Mouse (Mus musculus) frontal cortex, adult (tissue): Measurements from ENCODE around the gene Rbm28.

ENCODE experiments used
- ATAC-seq: cut with Nextera tagmentation; 2 replicates; pipeline ENCODE4 v1.9.2; 2017; ENCODE audit warnings: mild to moderate bottlenecking, moderate library complexity, mixed read lengths; ENCODE audit not compliant: low TSS enrichment

Gene Rbm28

DNA sequence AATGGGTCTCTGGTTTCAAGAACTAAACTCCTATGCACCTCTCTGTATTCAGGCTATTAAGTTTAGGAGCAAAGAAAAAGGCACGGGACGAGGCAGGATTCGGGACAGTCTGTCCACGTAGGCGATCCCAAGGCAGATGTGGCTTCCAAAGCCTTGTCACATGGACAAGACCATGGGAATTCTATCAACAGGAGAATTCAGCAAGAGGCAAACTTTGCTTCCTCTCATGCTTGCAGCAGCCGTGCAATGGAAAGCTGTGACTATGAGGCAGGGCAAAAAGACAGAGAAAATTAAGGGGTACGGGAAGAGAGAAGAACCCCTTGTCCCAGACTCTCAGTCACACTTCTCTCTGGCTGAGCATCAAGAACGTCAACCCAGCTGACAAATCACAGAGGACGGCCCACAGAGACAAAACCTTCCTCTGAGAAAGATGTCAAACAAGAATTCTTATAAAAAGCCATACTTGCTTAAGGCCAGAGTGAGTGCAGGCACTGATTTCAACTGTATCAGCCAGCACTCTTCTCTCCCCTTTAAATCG is 82.9 kb downstream of the Rbm28 start:
- ATAC-seq, result no peak

DNA sequence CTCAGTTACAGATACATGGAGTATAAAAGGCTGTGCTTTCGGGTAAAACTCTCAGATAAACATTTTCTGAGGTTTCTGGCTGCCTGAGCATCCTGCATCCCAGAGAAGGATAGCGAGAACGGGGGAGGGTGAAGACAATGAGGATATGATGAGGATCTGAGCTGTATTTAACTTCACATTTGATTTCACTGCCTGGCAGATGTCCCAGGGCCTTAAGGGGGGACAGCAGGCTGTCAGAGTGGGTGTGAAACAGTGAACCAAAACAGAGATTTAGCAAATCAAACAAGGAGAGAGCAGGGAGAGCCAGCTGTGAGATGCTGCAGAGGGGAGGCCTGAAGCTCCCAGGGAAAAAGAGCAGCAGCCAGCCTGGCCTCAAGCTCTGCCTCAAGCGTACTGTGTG is 85.5 kb downstream of the Rbm28 start:
- ATAC-seq, result peak; percentile 93

DNA sequence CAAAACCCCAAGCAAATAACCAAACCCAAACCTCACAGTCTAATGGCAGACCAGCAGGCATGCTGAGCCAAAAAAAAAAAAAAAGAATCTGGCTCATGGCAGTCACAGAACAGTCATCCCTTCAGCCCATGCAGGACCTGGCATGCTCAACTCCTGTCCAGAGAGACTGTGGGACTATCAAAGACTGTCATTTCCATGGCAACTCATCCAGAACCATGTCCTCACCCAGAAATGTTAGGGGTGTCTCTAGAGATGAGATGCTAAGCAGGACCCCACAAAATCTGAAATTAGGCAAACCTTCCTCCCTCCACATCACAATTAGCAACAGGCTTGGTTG is 90.7 kb downstream of the Rbm28 start:
- ATAC-seq, result no peak
